Mouse (Mus musculus): ENCODE measurements around the gene Pkp3. TPM values are rescaled to one million over a fixed set of nuclear protein-coding genes. Genes with fewer than 3 reads are reported as not detected.

The Pkp3 gene
- polyA plus RNA-seq, 1 experiment from 2014 or later, result 2.3 TPM

DNA sequence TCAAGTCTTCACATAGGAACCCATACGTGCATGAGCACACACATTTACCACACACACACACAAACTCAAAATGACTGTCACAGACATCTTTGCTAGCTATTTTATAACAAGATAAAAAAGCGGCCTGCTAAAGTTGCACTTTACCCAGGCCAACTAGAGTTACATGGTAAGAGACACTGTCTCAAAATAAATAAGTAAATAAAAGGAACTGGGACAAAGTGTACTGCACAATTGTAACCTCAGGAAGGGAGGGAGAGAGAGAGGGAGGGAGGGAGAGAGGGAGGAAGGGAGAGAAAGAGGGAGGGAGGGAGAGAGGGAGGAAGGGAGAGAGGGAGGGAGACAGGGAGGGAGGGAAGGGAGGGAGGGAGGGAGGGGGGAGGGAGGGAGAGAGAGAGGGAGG, 25.6 kb upstream of the Pkp3 start:
- ATAC-seq (ENCODE audit: insufficient read depth, low FRiP score, low TSS enrichment) (no peak), DNase-seq (ENCODE audit: low spot score) (no peak)
- WGBS, result 87% methylated on average over 2 of the region's 2 CpGs
- H3K27me3 ChIP-seq (ENCODE audit: control insufficient read depth, insufficient read depth, low read length), result no peaks in the 10 kb centered on the region
- H3K9me3 ChIP-seq (ENCODE audit: control insufficient read depth, low read length), result no peaks in the 10 kb centered on the region
- H3K4me2 ChIP-seq (ENCODE audit: low read depth), result no peak overlapping the region
- no peaks in the 10 kb centered on the region for H3K36me3 ChIP-seq (ENCODE audit: control insufficient read depth, insufficient read depth, low read length)
- H3K9ac ChIP-seq (ENCODE audit: low read length), result no peak overlapping the region
- H3K4me3 ChIP-seq (ENCODE audit: low read depth, low read length), result no peak overlapping the region
- H3K27ac ChIP-seq (ENCODE audit: low read depth, low read length), result no peak overlapping the region
- peaks cover 3% of the 10 kb centered on the region; the same call in 1 of the 2 replicates for H3K4me1 ChIP-seq (ENCODE audit: control insufficient read depth, insufficient read depth, low read length)

DNA sequence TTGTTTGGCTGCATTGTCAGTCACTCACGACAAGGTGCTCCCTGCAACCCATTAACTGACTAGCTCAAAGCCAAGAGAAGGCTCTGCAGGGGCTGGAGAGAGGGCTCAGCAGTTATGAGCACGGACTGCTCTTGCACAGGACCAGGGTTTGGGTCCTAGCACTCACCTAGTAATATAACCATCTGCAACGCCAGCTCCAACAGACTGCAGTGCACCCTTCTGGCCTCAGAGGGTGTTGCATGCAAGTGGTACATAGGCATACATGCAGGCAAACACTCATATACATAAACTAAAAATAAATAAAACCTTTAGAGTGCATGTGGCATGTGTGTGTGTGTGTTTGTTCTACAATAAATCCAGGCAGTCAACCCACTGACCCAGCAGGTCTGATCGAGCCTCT, 22.2 kb upstream of the Pkp3 start:
- H3K36me3 ChIP-seq (ENCODE audit: control insufficient read depth, insufficient read depth, low read length), result no peaks in the 10 kb centered on the region
- ATAC-seq (ENCODE audit: insufficient read depth, low FRiP score, low TSS enrichment) (no peak), DNase-seq (ENCODE audit: low spot score) (no peak)
- H3K4me2 ChIP-seq (ENCODE audit: low read depth), result no peak overlapping the region
- H3K4me1 ChIP-seq (ENCODE audit: control insufficient read depth, insufficient read depth, low read length), result peaks cover 5% of the 10 kb centered on the region
- H3K9me3 ChIP-seq (ENCODE audit: control insufficient read depth, low read length), result no peaks in the 10 kb centered on the region
- no peaks in the 10 kb centered on the region for H3K27me3 ChIP-seq (ENCODE audit: control insufficient read depth, insufficient read depth, low read length)
- no peak overlapping the region for H3K27ac ChIP-seq (ENCODE audit: low read depth, low read length)
- no peak overlapping the region for H3K9ac ChIP-seq (ENCODE audit: low read length)
- 84% methylated on average over 4 of the region's 4 CpGs for WGBS
- H3K4me3 ChIP-seq (ENCODE audit: low read depth, low read length), result no peak overlapping the region

DNA sequence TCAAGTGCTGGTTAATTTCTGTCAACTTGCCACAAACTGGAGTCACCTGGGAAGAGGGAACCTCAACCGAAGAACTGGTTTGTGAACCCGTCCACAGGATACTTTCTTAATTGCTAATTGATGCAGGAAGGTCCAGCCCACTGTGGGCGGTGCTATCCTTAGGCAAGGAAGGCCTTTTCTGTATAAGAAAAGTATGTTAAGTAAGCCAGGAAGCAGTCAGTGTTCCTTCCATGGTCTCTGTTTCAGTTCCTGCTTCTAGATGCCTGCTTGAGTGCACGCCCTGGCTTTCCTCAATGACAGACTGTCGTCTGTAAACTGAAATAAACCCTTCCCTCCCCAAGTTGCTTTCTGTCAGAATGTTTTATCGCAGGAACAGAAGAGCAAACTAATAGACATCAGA, 21.0 kb upstream of the Pkp3 start:
- DNase-seq (ENCODE audit: low spot score), result no peak
- Histone ChIP-seq H3K36me3 (ENCODE audit: control insufficient read depth, insufficient read depth, low read length) (no peaks in the 10 kb centered on the region), H3K4me1 (ENCODE audit: control insufficient read depth, insufficient read depth, low read length) (peaks cover 9% of the 10 kb centered on the region), H3K9me3 (ENCODE audit: control insufficient read depth, low read length) (no peaks in the 10 kb centered on the region), H3K4me2 (ENCODE audit: low read depth) (no peak overlapping the region), H3K9ac (ENCODE audit: low read length) (no peak overlapping the region), H3K27me3 (ENCODE audit: control insufficient read depth, insufficient read depth, low read length) (no peaks in the 10 kb centered on the region), H3K27ac (ENCODE audit: low read depth, low read length) (no peak overlapping the region), H3K4me3 (ENCODE audit: low read depth, low read length) (no peak overlapping the region)
- ATAC-seq (ENCODE audit: insufficient read depth, low FRiP score, low TSS enrichment), result no peak
- 91% methylated on average over 6 of the region's 6 CpGs for WGBS

DNA sequence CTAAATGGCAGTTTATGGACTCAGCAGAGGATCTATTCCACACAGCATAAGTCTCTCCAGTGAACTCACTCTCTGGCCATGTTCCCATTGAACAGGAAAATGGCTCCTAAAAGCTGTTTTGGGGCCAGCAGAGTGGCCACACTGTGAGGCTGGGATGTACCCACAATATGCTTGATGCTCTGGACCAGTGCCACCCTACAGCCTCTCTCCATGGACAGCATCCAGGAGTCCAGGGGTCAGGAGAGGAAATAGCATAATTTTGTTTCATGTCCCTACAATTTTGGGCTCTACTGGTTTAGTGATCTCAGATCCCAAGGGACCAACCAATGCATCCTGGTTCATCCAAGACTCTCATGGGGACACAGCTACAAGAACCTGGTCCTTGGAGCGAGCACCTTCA, 20.5 kb upstream of the Pkp3 start:
- peaks cover 12% of the 10 kb centered on the region for H3K4me1 ChIP-seq (ENCODE audit: control insufficient read depth, insufficient read depth, low read length)
- no peak overlapping the region for H3K9ac ChIP-seq (ENCODE audit: low read length)
- WGBS, result 89% methylated on average over 1 of the region's 1 CpGs
- H3K4me3 ChIP-seq (ENCODE audit: low read depth, low read length), result no peak overlapping the region
- ATAC-seq (ENCODE audit: insufficient read depth, low FRiP score, low TSS enrichment) (no peak), DNase-seq (ENCODE audit: low spot score) (no peak)
- no peaks in the 10 kb centered on the region for H3K27me3 ChIP-seq (ENCODE audit: control insufficient read depth, insufficient read depth, low read length)
- no peaks in the 10 kb centered on the region for H3K36me3 ChIP-seq (ENCODE audit: control insufficient read depth, insufficient read depth, low read length)
- no peak overlapping the region for H3K4me2 ChIP-seq (ENCODE audit: low read depth)
- H3K9me3 ChIP-seq (ENCODE audit: control insufficient read depth, low read length), result no peaks in the 10 kb centered on the region
- no peak overlapping the region for H3K27ac ChIP-seq (ENCODE audit: low read depth, low read length)

DNA sequence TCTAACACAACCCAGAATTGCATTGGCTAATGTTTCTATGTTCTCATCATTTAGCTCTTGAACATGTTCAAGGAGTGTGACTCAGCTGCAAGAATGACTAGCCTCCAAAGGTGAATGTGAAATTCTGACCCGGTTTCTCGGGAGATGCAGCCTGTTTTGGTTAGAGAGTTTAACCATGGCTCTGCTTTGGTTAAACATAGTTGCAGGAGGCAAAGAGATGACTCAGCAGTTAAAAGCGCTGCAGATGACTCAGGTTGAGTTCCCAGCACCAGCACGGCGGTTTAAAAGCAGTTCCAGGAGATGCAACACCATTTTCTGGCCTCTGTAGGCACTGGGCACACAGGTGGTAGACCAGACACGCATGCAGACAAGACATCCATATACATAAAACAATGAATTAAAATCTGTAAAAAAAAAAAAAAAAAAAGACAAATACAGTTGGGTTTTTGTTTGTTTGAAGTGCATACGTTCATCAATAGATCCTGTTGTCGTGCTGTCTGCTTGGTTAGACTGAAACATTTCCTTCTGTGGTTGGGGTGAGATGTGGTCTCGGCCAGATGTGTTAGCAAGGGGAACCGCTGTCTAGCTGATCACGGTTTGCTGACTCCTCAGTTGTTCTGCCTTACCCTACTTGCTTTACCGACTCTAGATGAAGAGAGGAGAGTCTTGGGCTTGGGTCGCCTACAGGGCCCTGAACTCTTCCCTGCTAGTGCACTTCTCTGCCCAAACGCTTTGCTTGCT, 19.2 kb upstream of the Pkp3 start:
- no peak overlapping the region for H3K4me3 ChIP-seq (ENCODE audit: low read depth, low read length)
- H3K27ac ChIP-seq (ENCODE audit: low read depth, low read length), result no peak overlapping the region
- H3K27me3 ChIP-seq (ENCODE audit: control insufficient read depth, insufficient read depth, low read length), result no peaks in the 10 kb centered on the region
- no peaks in the 10 kb centered on the region for H3K9me3 ChIP-seq (ENCODE audit: control insufficient read depth, low read length)
- no peak overlapping the region for H3K9ac ChIP-seq (ENCODE audit: low read length)
- ATAC-seq (ENCODE audit: insufficient read depth, low FRiP score, low TSS enrichment), result no peak
- DNase-seq (ENCODE audit: low spot score), result no peak
- H3K4me2 ChIP-seq (ENCODE audit: low read depth), result no peak overlapping the region
- WGBS, result 92% methylated on average over 14 of the region's 14 CpGs
- peaks cover 12% of the 10 kb centered on the region for H3K4me1 ChIP-seq (ENCODE audit: control insufficient read depth, insufficient read depth, low read length)
- H3K36me3 ChIP-seq (ENCODE audit: control insufficient read depth, insufficient read depth, low read length), result no peaks in the 10 kb centered on the region

DNA sequence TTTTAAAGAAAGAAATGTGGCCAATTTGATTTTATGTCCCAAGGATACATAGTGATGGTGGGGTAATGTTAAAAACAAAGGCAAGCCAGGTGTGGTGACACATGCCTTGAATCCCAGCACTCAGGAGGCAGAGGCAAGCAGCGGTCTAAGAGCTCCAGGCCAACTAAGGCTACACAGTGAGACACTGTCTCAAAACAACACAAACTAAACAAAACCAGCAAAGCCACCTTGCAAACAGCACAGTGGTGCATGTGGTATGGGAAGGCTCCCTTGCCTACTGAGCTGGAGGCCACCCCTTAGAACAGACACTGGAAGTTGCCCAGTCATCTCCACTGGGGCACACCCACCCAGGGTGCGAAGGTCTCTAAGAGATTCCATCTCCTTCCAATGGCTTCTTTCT, 18.1 kb upstream of the Pkp3 start:
- H3K36me3 ChIP-seq (ENCODE audit: control insufficient read depth, insufficient read depth, low read length), result peaks cover 6% of the 10 kb centered on the region; the same call in 1 of the 2 replicates
- peaks cover 12% of the 10 kb centered on the region for H3K4me1 ChIP-seq (ENCODE audit: control insufficient read depth, insufficient read depth, low read length)
- no peaks in the 10 kb centered on the region for H3K27me3 ChIP-seq (ENCODE audit: control insufficient read depth, insufficient read depth, low read length)
- ATAC-seq (ENCODE audit: insufficient read depth, low FRiP score, low TSS enrichment) (no peak), DNase-seq (ENCODE audit: low spot score) (no peak)
- H3K9ac ChIP-seq (ENCODE audit: low read length), result peak overlapping the region; percentile 90
- WGBS, result 71% methylated on average over 2 of the region's 2 CpGs
- H3K4me3 ChIP-seq (ENCODE audit: low read depth, low read length), result peak overlapping the region; percentile 79
- H3K4me2 ChIP-seq (ENCODE audit: low read depth), result peak overlapping the region; percentile 92
- H3K27ac ChIP-seq (ENCODE audit: low read depth, low read length), result no peak overlapping the region
- no peaks in the 10 kb centered on the region for H3K9me3 ChIP-seq (ENCODE audit: control insufficient read depth, low read length)

DNA sequence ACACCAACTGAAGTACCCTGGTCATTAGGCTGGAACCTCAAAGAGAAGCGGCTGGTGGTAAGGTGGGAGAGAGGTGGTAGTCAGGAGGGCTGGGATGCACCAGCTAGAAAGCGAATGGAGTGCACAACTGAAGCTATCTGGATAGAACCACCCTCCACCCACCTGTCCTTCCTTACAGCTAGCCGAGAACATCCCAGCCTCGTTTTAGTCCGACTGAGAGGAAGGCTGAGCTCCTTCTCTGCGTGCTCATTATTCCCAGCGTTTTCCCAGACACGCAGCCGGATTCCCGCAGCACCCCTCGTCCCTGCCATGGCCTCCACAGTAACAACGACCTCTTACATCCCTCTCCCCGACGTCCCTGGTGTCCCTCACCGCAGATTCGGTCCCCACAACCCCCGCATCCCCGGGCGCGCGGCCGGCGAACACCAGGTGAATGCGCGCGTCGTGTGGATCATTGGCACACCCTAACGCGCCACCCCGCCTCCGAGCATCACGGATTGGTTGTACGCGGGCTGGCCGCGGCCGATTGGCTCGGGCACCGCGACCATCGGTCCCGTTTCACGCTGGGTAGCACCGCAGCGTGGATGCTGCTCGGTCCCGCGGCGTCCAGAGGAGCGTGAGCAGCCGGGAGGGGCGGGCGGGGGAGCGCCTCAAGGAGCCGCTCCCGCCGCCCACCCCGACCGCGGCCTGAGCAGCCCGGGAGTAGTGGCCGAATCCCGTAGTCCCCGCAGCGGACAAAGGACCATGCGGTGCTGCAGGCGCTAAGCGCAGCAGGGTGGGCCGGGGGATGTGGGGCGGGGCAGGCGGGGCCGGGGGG, 17.4 kb upstream of the Pkp3 start, which contains the start of gene B4galnt4:
TSS of gene B4galnt4 (plus strand) at position 679 of the 817 bp plus-strand sequence.
- ATAC-seq (ENCODE audit: insufficient read depth, low FRiP score, low TSS enrichment) (peak; percentile 98), DNase-seq (ENCODE audit: low spot score) (peak; percentile 93)
- Histone ChIP-seq H3K4me3 (ENCODE audit: low read depth, low read length) (peak within 1 kb of the TSS; percentile 79), H3K9me3 (ENCODE audit: control insufficient read depth, low read length) (no peaks in the 10 kb centered on the region), H3K27me3 (ENCODE audit: control insufficient read depth, insufficient read depth, low read length) (no peaks in the 10 kb centered on the region), H3K27ac (ENCODE audit: low read depth, low read length) (peak within 1 kb of the TSS; percentile 75), H3K4me2 (ENCODE audit: low read depth) (peak within 1 kb of the TSS; percentile 92), H3K4me1 (ENCODE audit: control insufficient read depth, insufficient read depth, low read length) (peaks cover 12% of the 10 kb centered on the region), H3K36me3 (ENCODE audit: control insufficient read depth, insufficient read depth, low read length) (peaks cover 7% of the 10 kb centered on the region; the same call in 1 of the 2 replicates), H3K9ac (ENCODE audit: low read length) (peak within 1 kb of the TSS; percentile 90)
- 1% methylated on average over 68 of the region's 72 CpGs for WGBS

DNA sequence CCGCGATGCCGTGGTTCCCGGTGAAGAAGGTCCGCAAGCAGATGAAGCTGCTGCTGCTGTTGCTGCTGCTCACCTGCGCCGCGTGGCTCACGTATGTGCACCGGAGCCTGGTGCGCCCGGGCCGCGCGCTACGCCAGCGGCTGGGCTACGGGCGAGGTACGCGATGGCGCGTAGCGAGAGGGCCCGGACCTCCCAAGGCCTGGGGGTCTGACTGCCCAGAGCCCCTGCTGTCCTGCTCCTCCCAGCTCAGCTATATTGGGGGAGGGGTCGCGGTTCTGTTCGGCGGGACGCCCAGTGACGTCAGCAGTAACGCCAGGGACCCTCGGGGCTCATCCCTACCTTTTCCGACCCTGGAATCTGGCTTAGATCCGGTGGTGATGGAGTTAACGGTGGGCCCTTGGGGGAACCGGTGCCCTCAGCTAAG, 16.7 kb upstream of the Pkp3 start:
- Histone ChIP-seq H3K4me2 (ENCODE audit: low read depth) (peak overlapping the region; percentile 92), H3K4me1 (ENCODE audit: control insufficient read depth, insufficient read depth, low read length) (peaks cover 12% of the 10 kb centered on the region), H3K27me3 (ENCODE audit: control insufficient read depth, insufficient read depth, low read length) (no peaks in the 10 kb centered on the region), H3K9me3 (ENCODE audit: control insufficient read depth, low read length) (no peaks in the 10 kb centered on the region), H3K27ac (ENCODE audit: low read depth, low read length) (peak overlapping the region; percentile 75), H3K4me3 (ENCODE audit: low read depth, low read length) (peak overlapping the region; percentile 79), H3K36me3 (ENCODE audit: control insufficient read depth, insufficient read depth, low read length) (peaks cover 7% of the 10 kb centered on the region; the same call in 1 of the 2 replicates), H3K9ac (ENCODE audit: low read length) (peak overlapping the region; percentile 90)
- WGBS, result 0% methylated on average over 37 of the region's 37 CpGs
- ATAC-seq (ENCODE audit: insufficient read depth, low FRiP score, low TSS enrichment), result peak; percentile 72
- DNase-seq (ENCODE audit: low spot score), result peak; percentile 58

Measured in neural tube, embryonic 11.5 days (tissue).